Mouse (Mus musculus): Measurements from ENCODE around the gene Tctex1d4. TPM values are rescaled to one million over a fixed set of nuclear protein-coding genes. Genes with fewer than 3 reads are reported as not detected.

Tctex1d4 gene
- polyA plus RNA-seq, 2 experiments, result 0.10 TPM; not detected in 1

GRCm38 (mm10) chr4:117095551-117096452 is 30.8 kb upstream of the Tctex1d4 start, which contains the start of gene Ptch2:
Gene Ptch2, plus strand, starts transcription at chr4:117096075.
- Histone ChIP-seq H3K4me1 (ENCODE audit: control insufficient read depth, insufficient read depth, low read length) (peaks cover 29% of the 10 kb centered on the region), H3K36me3 (ENCODE audit: control insufficient read depth, insufficient read depth, low read length) (no peaks in the 10 kb centered on the region), H3K9me3 (ENCODE audit: control insufficient read depth, low read length) (no peaks in the 10 kb centered on the region), H3K27me3 (ENCODE audit: control insufficient read depth, insufficient read depth, low read length) (no peaks in the 10 kb centered on the region), H3K9ac (ENCODE audit: low read depth, low read length, severe bottlenecking) (peak within 1 kb of the TSS; percentile 58), H3K4me3 (replicated peaks; ENCODE audit: low read length) (peak within 1 kb of the TSS; percentile 66), H3K27ac (replicated peaks; ENCODE audit: low read depth, low read length) (peak within 1 kb of the TSS; percentile 72), H3K4me2 (replicated peaks; ENCODE audit: low read depth, low read length, severe bottlenecking) (peak within 1 kb of the TSS; percentile 77)
- ATAC-seq (ENCODE audit: low FRiP score, low read depth), result peak; percentile 87
- no peak for TF ChIP-seq POLR2A (IDR thresholded peaks at IDR 0.05; ENCODE audit: borderline replicate concordance, extremely low read depth, insufficient read depth, insufficient read length)
- WGBS, result 3% methylated on average over 45 of the region's 50 CpGs
- DNase-seq (ENCODE audit: low spot score), result peak; percentile 73

GRCm38 (mm10) chr4:117096666-117097065 is 29.9 kb upstream of the Tctex1d4 start:
- H3K9me3 ChIP-seq (ENCODE audit: control insufficient read depth, low read length), result no peaks in the 10 kb centered on the region
- DNase-seq (ENCODE audit: low spot score) (no peak), ATAC-seq (ENCODE audit: low FRiP score, low read depth) (no peak)
- WGBS, result 14% methylated on average over 5 of the region's 5 CpGs
- H3K9ac ChIP-seq (ENCODE audit: low read depth, low read length, severe bottlenecking), result peak overlapping the region; percentile 58
- peaks cover 29% of the 10 kb centered on the region for H3K4me1 ChIP-seq (ENCODE audit: control insufficient read depth, insufficient read depth, low read length)
- peak overlapping the region; percentile 66 for H3K4me3 ChIP-seq (replicated peaks; ENCODE audit: low read length)
- no peak for TF ChIP-seq POLR2A (IDR thresholded peaks at IDR 0.05; ENCODE audit: borderline replicate concordance, extremely low read depth, insufficient read depth, insufficient read length)
- peak overlapping the region; percentile 77 for H3K4me2 ChIP-seq (replicated peaks; ENCODE audit: low read depth, low read length, severe bottlenecking)
- H3K27me3 ChIP-seq (ENCODE audit: control insufficient read depth, insufficient read depth, low read length), result no peaks in the 10 kb centered on the region
- no peaks in the 10 kb centered on the region for H3K36me3 ChIP-seq (ENCODE audit: control insufficient read depth, insufficient read depth, low read length)
- H3K27ac ChIP-seq (replicated peaks; ENCODE audit: low read depth, low read length), result no peak overlapping the region

GRCm38 (mm10) chr4:117097969-117098763 is 28.4 kb upstream of the Tctex1d4 start:
- DNase-seq (ENCODE audit: low spot score) (peak; percentile 47), ATAC-seq (ENCODE audit: low FRiP score, low read depth) (peak; percentile 59)
- Histone ChIP-seq H3K9ac (ENCODE audit: low read depth, low read length, severe bottlenecking) (peak overlapping the region; percentile 34; the same call in 1 of the 2 replicates), H3K36me3 (ENCODE audit: control insufficient read depth, insufficient read depth, low read length) (no peaks in the 10 kb centered on the region), H3K9me3 (ENCODE audit: control insufficient read depth, low read length) (no peaks in the 10 kb centered on the region), H3K4me1 (ENCODE audit: control insufficient read depth, insufficient read depth, low read length) (peaks cover 29% of the 10 kb centered on the region), H3K27me3 (ENCODE audit: control insufficient read depth, insufficient read depth, low read length) (no peaks in the 10 kb centered on the region), H3K4me3 (replicated peaks; ENCODE audit: low read length) (peak overlapping the region; percentile 66), H3K27ac (replicated peaks; ENCODE audit: low read depth, low read length) (0 out of 2 replicates have a peak overlapping the region, but pooled peaks have one; percentile 30), H3K4me2 (replicated peaks; ENCODE audit: low read depth, low read length, severe bottlenecking) (peak overlapping the region; percentile 77)
- no peak for TF ChIP-seq POLR2A (IDR thresholded peaks at IDR 0.05; ENCODE audit: borderline replicate concordance, extremely low read depth, insufficient read depth, insufficient read length)
- WGBS, result 31% methylated on average over 8 of the region's 8 CpGs

- ATAC-seq (ENCODE audit: low FRiP score, low read depth), result no peak
- TF ChIP-seq POLR2A (IDR thresholded peaks at IDR 0.05; ENCODE audit: borderline replicate concordance, extremely low read depth, insufficient read depth, insufficient read length), result no peak
- Histone ChIP-seq H3K4me1 (ENCODE audit: control insufficient read depth, insufficient read depth, low read length) (peaks cover 29% of the 10 kb centered on the region), H3K4me3 (replicated peaks; ENCODE audit: low read length) (no peak overlapping the region), H3K36me3 (ENCODE audit: control insufficient read depth, insufficient read depth, low read length) (no peaks in the 10 kb centered on the region), H3K9ac (ENCODE audit: low read depth, low read length, severe bottlenecking) (no peak overlapping the region), H3K9me3 (ENCODE audit: control insufficient read depth, low read length) (no peaks in the 10 kb centered on the region), H3K27me3 (ENCODE audit: control insufficient read depth, insufficient read depth, low read length) (no peaks in the 10 kb centered on the region), H3K4me2 (replicated peaks; ENCODE audit: low read depth, low read length, severe bottlenecking) (no peak overlapping the region), H3K27ac (replicated peaks; ENCODE audit: low read depth, low read length) (no peak overlapping the region)
- WGBS, result 68% methylated on average over 2 of the region's 2 CpGs
- no peak for DNase-seq (ENCODE audit: low spot score)
These were observed 27.9 kb upstream of the Tctex1d4 start for GRCm38 (mm10) chr4:117098764-117099036.

GRCm38 (mm10) chr4:117100036-117100435 is 26.6 kb upstream of the Tctex1d4 start:
- no peak for TF ChIP-seq POLR2A (IDR thresholded peaks at IDR 0.05; ENCODE audit: borderline replicate concordance, extremely low read depth, insufficient read depth, insufficient read length)
- Histone ChIP-seq H3K36me3 (ENCODE audit: control insufficient read depth, insufficient read depth, low read length) (no peaks in the 10 kb centered on the region), H3K9me3 (ENCODE audit: control insufficient read depth, low read length) (no peaks in the 10 kb centered on the region), H3K27ac (replicated peaks; ENCODE audit: low read depth, low read length) (no peak overlapping the region), H3K4me1 (ENCODE audit: control insufficient read depth, insufficient read depth, low read length) (peaks cover 25% of the 10 kb centered on the region), H3K27me3 (ENCODE audit: control insufficient read depth, insufficient read depth, low read length) (no peaks in the 10 kb centered on the region), H3K4me2 (replicated peaks; ENCODE audit: low read depth, low read length, severe bottlenecking) (no peak overlapping the region), H3K9ac (ENCODE audit: low read depth, low read length, severe bottlenecking) (no peak overlapping the region), H3K4me3 (replicated peaks; ENCODE audit: low read length) (no peak overlapping the region)
- DNase-seq (ENCODE audit: low spot score), result no peak
- 76% methylated on average over 4 of the region's 4 CpGs for WGBS
- ATAC-seq (ENCODE audit: low FRiP score, low read depth), result no peak
